Mouse (Mus musculus): Measurements from ENCODE around the gene Vsx1. TPM values are rescaled to one million over a fixed set of nuclear protein-coding genes. Genes with fewer than 3 reads are reported as not detected.
A peak's percentile ranks its signal among the peaks of the same experiment; 100 is the strongest.

The Vsx1 gene
- polyA plus RNA-seq, 1 experiment from 2014 or later = 0.31 TPM

DNA sequence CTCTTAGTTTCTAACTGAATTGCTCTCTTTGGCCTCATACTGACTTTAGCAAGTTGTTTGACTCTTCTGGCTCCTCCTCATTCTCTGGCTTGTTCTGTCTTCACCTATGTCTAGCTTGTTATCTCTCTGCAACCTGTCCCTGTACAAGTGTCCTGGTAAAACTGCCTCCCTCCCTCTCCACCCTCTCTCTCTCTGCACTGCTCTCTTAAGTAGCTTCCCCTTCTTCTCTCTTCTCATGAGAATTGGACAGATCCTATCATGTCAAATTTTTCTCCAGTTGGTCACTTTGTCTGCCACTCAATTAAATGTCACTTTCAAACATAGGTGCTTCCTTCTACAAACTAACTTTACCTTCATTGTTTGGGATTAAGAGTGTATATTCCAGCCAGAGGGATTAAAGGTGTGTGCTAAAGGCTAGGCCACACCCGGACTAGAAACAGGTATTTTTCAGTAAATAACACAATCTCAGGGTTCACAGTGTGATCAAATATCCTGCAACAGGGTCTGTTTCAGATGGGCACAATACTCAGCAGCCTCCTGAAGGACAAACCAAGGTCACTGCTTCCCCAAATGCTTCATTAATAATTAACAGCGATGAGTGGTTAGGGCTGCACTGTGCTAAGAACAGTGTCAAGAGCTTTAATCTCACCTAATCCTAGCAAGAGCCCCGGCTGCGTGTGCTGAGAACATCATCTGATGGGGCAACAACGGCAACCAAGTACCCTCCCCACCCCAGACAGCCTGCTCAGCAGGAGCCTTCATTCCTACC is 24.8 kb downstream of the Vsx1 start:
- 75% methylated on average over 5 of the region's 5 CpGs for WGBS
- Histone ChIP-seq H3K27me3 (ENCODE audit: control insufficient read depth, insufficient read depth, low read length) (peaks cover 3% of the 10 kb centered on the region; the same call in 1 of the 2 replicates), H3K36me3 (ENCODE audit: control insufficient read depth, insufficient read depth, low read length) (no peaks in the 10 kb centered on the region), H3K9ac (ENCODE audit: low read length) (no peak overlapping the region), H3K9me3 (ENCODE audit: control insufficient read depth, low read length) (no peaks in the 10 kb centered on the region), H3K4me1 (ENCODE audit: control insufficient read depth, insufficient read depth, low read length) (peaks cover 16% of the 10 kb centered on the region), H3K27ac (ENCODE audit: low read depth, low read length) (no peak overlapping the region), H3K4me3 (ENCODE audit: low read depth, low read length) (no peak overlapping the region), H3K4me2 (no peak overlapping the region)
- no peak for ATAC-seq (ENCODE audit: low FRiP score)
- DNase-seq (ENCODE audit: low spot score, missing footprints) = peak; percentile 66

- no peaks in the 10 kb centered on the region; the same call in 1 of the 2 replicates for H3K36me3 ChIP-seq (ENCODE audit: control insufficient read depth, insufficient read depth, low read length)
- H3K4me1 ChIP-seq (ENCODE audit: control insufficient read depth, insufficient read depth, low read length) = peaks cover 13% of the 10 kb centered on the region
- no peak overlapping the region for H3K27ac ChIP-seq (ENCODE audit: low read depth, low read length)
- H3K9ac ChIP-seq (ENCODE audit: low read length) = no peak overlapping the region
- peaks cover 3% of the 10 kb centered on the region; the same call in 1 of the 2 replicates for H3K27me3 ChIP-seq (ENCODE audit: control insufficient read depth, insufficient read depth, low read length)
- no peak for ATAC-seq (ENCODE audit: low FRiP score)
- DNase-seq (ENCODE audit: low spot score, missing footprints) = no peak
- H3K9me3 ChIP-seq (ENCODE audit: control insufficient read depth, low read length) = no peaks in the 10 kb centered on the region
- WGBS = 79% methylated on average over 9 of the region's 9 CpGs
- H3K4me2 ChIP-seq = no peak overlapping the region
- no peak overlapping the region for H3K4me3 ChIP-seq (ENCODE audit: low read depth, low read length)
Observed at GRCm38 (mm10) chr2:150663255-150663654, 25.9 kb downstream of the Vsx1 start.

DNA sequence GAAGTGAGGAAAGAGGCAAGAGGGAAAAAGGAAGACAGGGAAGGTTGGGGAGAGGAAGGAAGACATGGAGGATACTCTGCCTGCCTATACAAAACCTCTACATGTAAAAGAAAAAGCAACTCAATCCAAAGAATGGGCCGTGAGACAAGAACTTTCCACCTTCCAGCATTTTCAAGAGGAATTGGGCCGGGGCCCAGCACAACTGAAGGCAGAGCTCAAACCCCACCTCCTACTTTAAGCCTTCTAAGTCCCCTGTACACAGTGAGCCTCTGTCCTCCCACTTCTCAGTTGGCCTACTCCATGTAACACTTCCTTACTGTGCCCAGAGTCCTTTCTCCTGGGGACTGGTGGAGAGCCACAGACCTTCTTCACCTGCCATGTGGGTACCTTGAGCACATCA is 27.2 kb downstream of the Vsx1 start:
- H3K27ac ChIP-seq (ENCODE audit: low read depth, low read length) = no peak overlapping the region
- no peaks in the 10 kb centered on the region; the same call in 1 of the 2 replicates for H3K27me3 ChIP-seq (ENCODE audit: control insufficient read depth, insufficient read depth, low read length)
- no peak overlapping the region for H3K4me2 ChIP-seq
- no peaks in the 10 kb centered on the region for H3K9me3 ChIP-seq (ENCODE audit: control insufficient read depth, low read length)
- no peak for ATAC-seq (ENCODE audit: low FRiP score)
- no peaks in the 10 kb centered on the region; the same call in 1 of the 2 replicates for H3K36me3 ChIP-seq (ENCODE audit: control insufficient read depth, insufficient read depth, low read length)
- H3K9ac ChIP-seq (ENCODE audit: low read length) = no peak overlapping the region
- no peak for DNase-seq (ENCODE audit: low spot score, missing footprints)
- peaks cover 9% of the 10 kb centered on the region for H3K4me1 ChIP-seq (ENCODE audit: control insufficient read depth, insufficient read depth, low read length)
- no peak overlapping the region for H3K4me3 ChIP-seq (ENCODE audit: low read depth, low read length)
- WGBS = 70% methylated on average over 2 of the region's 2 CpGs

- H3K4me1 ChIP-seq (ENCODE audit: control insufficient read depth, insufficient read depth, low read length) = peaks cover 7% of the 10 kb centered on the region
- no peaks in the 10 kb centered on the region for H3K9me3 ChIP-seq (ENCODE audit: control insufficient read depth, low read length)
- no peak overlapping the region for H3K4me3 ChIP-seq (ENCODE audit: low read depth, low read length)
- DNase-seq (ENCODE audit: low spot score, missing footprints) (no peak), ATAC-seq (ENCODE audit: low FRiP score) (no peak)
- 88% methylated on average over 5 of the region's 5 CpGs for WGBS
- no peak overlapping the region for H3K9ac ChIP-seq (ENCODE audit: low read length)
- no peak overlapping the region for H3K4me2 ChIP-seq
- H3K36me3 ChIP-seq (ENCODE audit: control insufficient read depth, insufficient read depth, low read length) = no peaks in the 10 kb centered on the region; the same call in 1 of the 2 replicates
- H3K27me3 ChIP-seq (ENCODE audit: control insufficient read depth, insufficient read depth, low read length) = no peaks in the 10 kb centered on the region
- H3K27ac ChIP-seq (ENCODE audit: low read depth, low read length) = no peak overlapping the region
Observed at GRCm38 (mm10) chr2:150660668-150661451, 28.3 kb downstream of the Vsx1 start.

- Histone ChIP-seq H3K9ac (ENCODE audit: low read length) (no peak overlapping the region), H3K4me2 (no peak overlapping the region), H3K36me3 (ENCODE audit: control insufficient read depth, insufficient read depth, low read length) (no peaks in the 10 kb centered on the region; the same call in 1 of the 2 replicates), H3K4me3 (ENCODE audit: low read depth, low read length) (no peak overlapping the region), H3K27ac (ENCODE audit: low read depth, low read length) (no peak overlapping the region), H3K27me3 (ENCODE audit: control insufficient read depth, insufficient read depth, low read length) (no peaks in the 10 kb centered on the region), H3K9me3 (ENCODE audit: control insufficient read depth, low read length) (no peaks in the 10 kb centered on the region), H3K4me1 (ENCODE audit: control insufficient read depth, insufficient read depth, low read length) (peaks cover 3% of the 10 kb centered on the region)
- WGBS = 65% methylated on average over 4 of the region's 4 CpGs
- ATAC-seq (ENCODE audit: low FRiP score) = no peak
- peak; percentile 57 for DNase-seq (ENCODE audit: low spot score, missing footprints)
Observed at GRCm38 (mm10) chr2:150660049-150660448, 29.1 kb downstream of the Vsx1 start.

- Histone ChIP-seq H3K9me3 (ENCODE audit: control insufficient read depth, low read length) (no peaks in the 10 kb centered on the region), H3K27me3 (ENCODE audit: control insufficient read depth, insufficient read depth, low read length) (no peaks in the 10 kb centered on the region), H3K9ac (ENCODE audit: low read length) (no peak overlapping the region), H3K4me2 (no peak overlapping the region), H3K4me1 (ENCODE audit: control insufficient read depth, insufficient read depth, low read length) (peaks cover 3% of the 10 kb centered on the region), H3K4me3 (ENCODE audit: low read depth, low read length) (no peak overlapping the region), H3K36me3 (ENCODE audit: control insufficient read depth, insufficient read depth, low read length) (no peaks in the 10 kb centered on the region; the same call in 1 of the 2 replicates), H3K27ac (ENCODE audit: low read depth, low read length) (peak overlapping the region; percentile 56)
- WGBS = 47% methylated on average over 8 of the region's 8 CpGs
- ATAC-seq (ENCODE audit: low FRiP score) = peak; percentile 90
- DNase-seq (ENCODE audit: low spot score, missing footprints) = peak; percentile 85
Observed at GRCm38 (mm10) chr2:150656975-150657768, 32.0 kb downstream of the Vsx1 start.

DNA sequence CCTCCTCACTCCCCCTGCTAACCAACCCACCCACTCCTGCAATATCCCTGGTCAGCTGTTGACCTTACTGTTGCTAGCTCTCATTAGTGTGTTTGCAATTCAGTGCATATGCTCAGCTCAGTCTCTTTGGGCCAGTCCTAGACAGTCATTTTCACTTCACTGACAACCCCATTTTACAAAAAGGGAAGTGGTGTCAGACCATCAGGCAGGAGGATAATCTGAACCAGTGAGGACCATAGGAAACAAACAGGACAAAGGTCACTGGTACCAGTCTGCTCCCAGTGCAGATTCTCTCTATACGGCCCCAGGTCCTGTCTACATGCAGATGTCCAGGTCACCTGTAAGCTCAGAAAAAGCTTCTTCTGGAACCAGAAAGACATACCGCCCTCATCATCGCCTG is 33.0 kb downstream of the Vsx1 start:
- H3K4me3 ChIP-seq (ENCODE audit: low read depth, low read length) = no peak overlapping the region
- no peaks in the 10 kb centered on the region; the same call in 1 of the 2 replicates for H3K36me3 ChIP-seq (ENCODE audit: control insufficient read depth, insufficient read depth, low read length)
- DNase-seq (ENCODE audit: low spot score, missing footprints) = no peak
- H3K27me3 ChIP-seq (ENCODE audit: control insufficient read depth, insufficient read depth, low read length) = no peaks in the 10 kb centered on the region
- no peak for ATAC-seq (ENCODE audit: low FRiP score)
- H3K9me3 ChIP-seq (ENCODE audit: control insufficient read depth, low read length) = no peaks in the 10 kb centered on the region
- WGBS = 96% methylated on average over 3 of the region's 3 CpGs
- H3K9ac ChIP-seq (ENCODE audit: low read length) = no peak overlapping the region
- H3K27ac ChIP-seq (ENCODE audit: low read depth, low read length) = peak overlapping the region; percentile 1; the same call in 1 of the 2 replicates
- H3K4me1 ChIP-seq (ENCODE audit: control insufficient read depth, insufficient read depth, low read length) = peaks cover 4% of the 10 kb centered on the region
- H3K4me2 ChIP-seq = no peak overlapping the region

DNA sequence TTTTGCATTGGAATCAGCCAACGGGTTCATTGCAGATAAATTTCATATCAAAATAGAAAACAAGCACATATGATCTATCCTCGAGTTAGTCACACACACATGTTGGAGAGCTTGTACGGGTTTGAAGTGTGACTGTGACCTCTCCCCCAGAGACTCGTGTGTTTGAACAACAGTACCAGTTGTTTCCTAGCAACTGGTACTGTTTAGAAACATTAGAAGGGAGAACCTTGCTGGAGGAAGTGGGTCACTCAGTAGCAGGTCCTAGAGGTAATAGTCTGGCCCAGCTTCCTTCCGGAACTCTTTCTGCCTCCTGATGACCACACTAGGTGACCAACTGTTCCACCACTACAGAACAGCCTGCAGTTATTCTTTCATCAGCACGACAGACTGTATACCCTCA is 33.9 kb downstream of the Vsx1 start:
- Histone ChIP-seq H3K27ac (ENCODE audit: low read depth, low read length) (no peak overlapping the region), H3K9ac (ENCODE audit: low read length) (no peak overlapping the region), H3K36me3 (ENCODE audit: control insufficient read depth, insufficient read depth, low read length) (no peaks in the 10 kb centered on the region; the same call in 1 of the 2 replicates), H3K9me3 (ENCODE audit: control insufficient read depth, low read length) (no peaks in the 10 kb centered on the region), H3K4me3 (ENCODE audit: low read depth, low read length) (no peak overlapping the region), H3K4me1 (ENCODE audit: control insufficient read depth, insufficient read depth, low read length) (peaks cover 13% of the 10 kb centered on the region), H3K4me2 (no peak overlapping the region), H3K27me3 (ENCODE audit: control insufficient read depth, insufficient read depth, low read length) (no peaks in the 10 kb centered on the region)
- DNase-seq (ENCODE audit: low spot score, missing footprints) (no peak), ATAC-seq (ENCODE audit: low FRiP score) (no peak)
- WGBS = 88% methylated on average over 6 of the region's 6 CpGs
